ENCODE assay signal across 12 mouse cellular contexts in genomic region chr1:24107971-24108773, GRCm38 (mm10). TPM values are rescaled to one million over a fixed set of nuclear protein-coding genes. Genes with fewer than 3 reads are reported as not detected.
DNase-seq lines count a peak whose midpoint lies in the region; ATAC-seq and TF ChIP-seq lines count a peak whose summit lies in the region.
"Had no signal": no experiment of that assay in that cellular context is flagged by ENCODE, and none has a peak within 500 bp of the region (broad histone marks: within the 10 kb centered on the region; RNA-seq: fewer than 3 reads in every experiment).

No protein-coding gene starts in this region.

- H3K4me3 ChIP-seq in heart, embryonic 14.5 days (ENCODE audit: control insufficient read depth in 1 of 2, insufficient read depth in 1 of 2, low read depth in 1 of 2, low read length in 2 of 2), result no peak overlapping the region
- no peak overlapping the region for H3K4me3 ChIP-seq in kidney, embryonic 15.5 days (replicated peaks)
- H3K4me3 ChIP-seq in midbrain, embryonic 13.5 days (replicated peaks), result no peak overlapping the region
- H3K4me3 ChIP-seq: embryonic facial prominence, embryonic 13.5 days; limb, embryonic 13.5 days had no signal

- H3K9ac ChIP-seq in heart, embryonic 14.5 days (ENCODE audit: low read length), result peak overlapping the region; percentile 50; the same call in 1 of the 2 replicates
- no peak overlapping the region for H3K9ac ChIP-seq in kidney, embryonic 15.5 days
- H3K9ac ChIP-seq in midbrain, embryonic 13.5 days (replicated peaks), result no peak overlapping the region
- H3K9ac ChIP-seq: limb, embryonic 13.5 days had no signal

- H3K4me1 ChIP-seq in heart, embryonic 14.5 days (ENCODE audit: control insufficient read depth in 2 of 2, insufficient read depth in 2 of 2, low read length in 2 of 2), result peaks cover 0 to 6% of the 10 kb centered on the region in 2 experiments; a peak in 1 of 4 replicates
- peaks cover 13% of the 10 kb centered on the region for H3K4me1 ChIP-seq in kidney, embryonic 15.5 days
- 0 out of 2 replicates have a peak, but pooled peaks cover 7% of the 10 kb centered on the region for H3K4me1 ChIP-seq in midbrain, embryonic 13.5 days (replicated peaks)
- H3K4me1 ChIP-seq: limb, embryonic 13.5 days had no signal

- no peaks in the 10 kb centered on the region for H3K27me3 ChIP-seq in heart, embryonic 14.5 days (ENCODE audit: control insufficient read depth, insufficient read depth, low read length)
- H3K27me3 ChIP-seq in Patski, result no peaks in the 10 kb centered on the region
- no peaks in the 10 kb centered on the region for H3K27me3 ChIP-seq in kidney, embryonic 15.5 days
- no peaks in the 10 kb centered on the region for H3K27me3 ChIP-seq in midbrain, embryonic 13.5 days
- H3K27me3 ChIP-seq: embryonic facial prominence, embryonic 13.5 days; limb, embryonic 13.5 days had no signal

- H3K27ac ChIP-seq in heart, embryonic 14.5 days (replicated peaks in 1 of 2; ENCODE audit: control insufficient read depth in 1 of 2, insufficient read depth in 1 of 2, low read depth in 2 of 2, low read length in 2 of 2), result no peak overlapping the region
- H3K27ac ChIP-seq in kidney, embryonic 15.5 days, result 0 out of 2 replicates have a peak overlapping the region, but pooled peaks have one; percentile 9
- H3K27ac ChIP-seq in midbrain, embryonic 13.5 days, result no peak overlapping the region
- H3K27ac ChIP-seq: embryonic facial prominence, embryonic 13.5 days; limb, embryonic 13.5 days had no signal

- in situ Hi-C loops in Patski (cut with MboI; ENCODE audit: low pct_unique_long_range_greater_than_20kb), result loop anchor here (25.0 kb wide), 1 partner anchor 846 kb away; no protein-coding TSS in a partner anchor

- ATAC-seq in heart, embryonic 14.5 days (ENCODE audit: insufficient number of reproducible peaks, insufficient read depth, low FRiP score, low read depth), result no peak
- ATAC-seq in Patski, result peak; percentile 93
- ATAC-seq in kidney, embryonic 15.5 days (replicated peaks; ENCODE audit: low FRiP score), result 0 out of 2 replicates have a peak, but pooled peaks have one; percentile 33
- no peak for ATAC-seq in midbrain, embryonic 13.5 days
- no peak for ATAC-seq in inflammation-experienced regulatory T-cells, adult 6 months

- no peak for TF ChIP-seq CTCF in Patski (IDR thresholded peaks at IDR 0.05)

- CTCF ChIA-PET in Patski (lab: Charles Lee), result interaction anchor here (0.8 to 1.8 kb wide), 6 partner anchors 9 to 58 kb away, joined by 3 to 7 read pairs (median 3); no protein-coding TSS in a partner anchor

- H3K4me2 ChIP-seq in heart, embryonic 14.5 days (ENCODE audit: low read length), result peak overlapping the region; percentile 59
- H3K4me2 ChIP-seq in kidney, embryonic 15.5 days, result peak overlapping the region; percentile 44
- 0 out of 2 replicates have a peak overlapping the region, but pooled peaks have one; percentile 4 for H3K4me2 ChIP-seq in midbrain, embryonic 13.5 days (replicated peaks)

- WGBS in heart, embryonic 14.5 days, result 31% methylated on average over 10 of the region's 10 CpGs
- WGBS in kidney, embryonic 15.5 days, result 39% methylated on average over 10 of the region's 10 CpGs
- WGBS in midbrain, embryonic 13.5 days, result 55% methylated on average over 10 of the region's 10 CpGs

- POLR2A ChIA-PET in Patski (lab: Charles Lee), result no interaction called here

- no peaks in the 10 kb centered on the region for H3K9me3 ChIP-seq in heart, embryonic 14.5 days (ENCODE audit: control insufficient read depth, low read length)
- no peaks in the 10 kb centered on the region for H3K9me3 ChIP-seq in kidney, embryonic 15.5 days (replicated peaks)
- no peaks in the 10 kb centered on the region for H3K9me3 ChIP-seq in midbrain, embryonic 13.5 days
- H3K9me3 ChIP-seq: embryonic facial prominence, embryonic 13.5 days; limb, embryonic 13.5 days had no signal

- H3K36me3 ChIP-seq in heart, embryonic 14.5 days (ENCODE audit: control insufficient read depth, insufficient read depth, low read length), result no peaks in the 10 kb centered on the region
- no peaks in the 10 kb centered on the region for H3K36me3 ChIP-seq in kidney, embryonic 15.5 days
- H3K36me3 ChIP-seq in midbrain, embryonic 13.5 days, result no peaks in the 10 kb centered on the region
- H3K36me3 ChIP-seq: embryonic facial prominence, embryonic 13.5 days; limb, embryonic 13.5 days had no signal

- DNase-seq in heart, adult 8-10 months (ENCODE audit: low spot score), result no peak
- DNase-seq in Patski (ENCODE audit: low read depth, low spot score), result peak; percentile 78
- DNase-seq in adrenal gland, postnatal 4 days (ENCODE audit: low spot score in 2 of 2), result no peak
- no peak for DNase-seq in layer of hippocampus, adult 9-11 months
- DNase-seq: heart, postnatal 36 days; thymus, postnatal 4 days had no signal

RNA-seq across cellular contexts. Expression of gene Fam135a, which starts 8.0 kb away (rescaled TPM):
- polyA plus RNA-seq in heart, embryonic 14.5 days (2014; fragmentation: Nextera tagmentation; extraction: Ambion mirVana), result 25.6 and 28.9 TPM in 2 replicates
- 10 to 100 TPM; 18.0 to 23.5 (median 20.3) TPM for total RNA-seq in heart, adult 8-10 months (2022)
- polyA plus RNA-seq in Patski (2021), result 55.5 TPM
- polyA plus RNA-seq in kidney, embryonic 15.5 days (2015; fragmentation: Nextera tagmentation; extraction: Ambion mirVana), result 31.8 and 32.5 TPM in 2 replicates
- polyA plus RNA-seq in midbrain, embryonic 13.5 days (2015; fragmentation: Nextera tagmentation; extraction: Ambion mirVana), result 33.1 and 33.9 TPM in 2 replicates
- polyA plus RNA-seq in inflammation-experienced regulatory T-cells, adult 6 months (2017; shearing (Covaris generic)), result 1 to 10 TPM in 1 of 3 experiments, under 1 TPM in 2; 0.13 to 1.6 (median 0.42) TPM
- 10 to 100 TPM; 30.0 to 31.8 TPM for total RNA-seq in adrenal gland, postnatal 4 days (2021)

Comparison
In these comparisons a context has a peak if more than half of its experiments do, and no peak if none do; other contexts are left out.
1. ATAC-seq: peak in Patski (single experiment) and kidney, embryonic 15.5 days (single experiment); none in heart, embryonic 14.5 days (single experiment), midbrain, embryonic 13.5 days (single experiment) and inflammation-experienced regulatory T-cells, adult 6 months (single experiment).
2. H3K4me2 ChIP-seq: peak in every context shown above with its lines; median percentile 59 in heart, embryonic 14.5 days; 44 in kidney, embryonic 15.5 days; 4 in midbrain, embryonic 13.5 days.
3. RNA of gene Fam135a, which starts 8.0 kb away (polyA plus RNA-seq): 55.5 TPM in Patski (single experiment), 33.1 to 33.9 TPM in midbrain, embryonic 13.5 days, 31.8 to 32.5 TPM in kidney, embryonic 15.5 days and 25.6 to 28.9 TPM in heart, embryonic 14.5 days; 0.13 to 1.6 TPM in inflammation-experienced regulatory T-cells, adult 6 months; every median in the first group is over 10 times any median in the second.